Mouse (Mus musculus) testis, adult 2 months (tissue): ENCODE data around the gene Cxadr.

ENCODE experiments used
- CTCF ChIP-seq: fragments of 200-500 bp; IDR thresholded peaks from 2 replicates; pipeline ENCODE4 v1.5.1; 2012; ENCODE audit warnings: low read depth, mild to moderate bottlenecking, inconsistent platforms, low read length, moderate library complexity; ENCODE audit not compliant: control insufficient read depth, insufficient read depth, insufficient replicate concordance
- POLR2A ChIP-seq: fragments of 200-500 bp; IDR thresholded peaks from 2 replicates; pipeline ENCODE4 v1.6.1; 2012; ENCODE audit warnings: low read depth, mild to moderate bottlenecking, inconsistent platforms, low read length, moderate library complexity; ENCODE audit not compliant: control insufficient read depth

- TF ChIP-seq POLR2A (no peak), CTCF (no peak)
Measured at GRCm38 (mm10) chr16:78301183-78301830, at the start of gene Cxadr.
